Comparison of ENCODE assay signal across 15 mouse cellular contexts in genomic region chr4:7379996-7380395, GRCm38 (mm10).
"Had no signal": no experiment of that assay in that cellular context is flagged by ENCODE, and none has a peak within 500 bp of the region (broad histone marks: within the 10 kb centered on the region; RNA-seq: fewer than 3 reads in every experiment).

No protein-coding gene starts in this region.

- H3K4me1 ChIP-seq: intestine, embryonic 15.5 days; midbrain, embryonic 10.5 days; neural tube, embryonic 12.5 days; stomach, embryonic 15.5 days had no signal

- H3K9me3 ChIP-seq: intestine, embryonic 15.5 days; midbrain, embryonic 10.5 days; neural tube, embryonic 12.5 days; stomach, embryonic 15.5 days had no signal

- H3K4me3 ChIP-seq: intestine, embryonic 15.5 days; layer of hippocampus, adult 2 months; midbrain, embryonic 10.5 days; myocyte; neural tube, embryonic 12.5 days; stomach, embryonic 15.5 days had no signal

- DNase-seq: kidney, adult 8-10 months; kidney, postnatal 10 days; kidney, postnatal 4 days; liver; lung, adult 18-20 months; lung, postnatal 4 days; midbrain, embryonic 14.5 days; thymus, postnatal 36 days had no signal

- H3K27ac ChIP-seq: intestine, embryonic 15.5 days; layer of hippocampus, adult 2 months; liver, embryonic 14.5 days; midbrain, embryonic 10.5 days; neural tube, embryonic 12.5 days; stomach, embryonic 15.5 days had no signal

- H3K9ac ChIP-seq: intestine, embryonic 15.5 days; liver, embryonic 14.5 days; neural tube, embryonic 12.5 days; stomach, embryonic 15.5 days had no signal

- ATAC-seq: intestine, embryonic 15.5 days had no signal

- H3K36me3 ChIP-seq: intestine, embryonic 15.5 days; midbrain, embryonic 10.5 days; neural tube, embryonic 12.5 days; stomach, embryonic 15.5 days had no signal

- H3K4me2 ChIP-seq: intestine, embryonic 15.5 days; neural tube, embryonic 12.5 days; stomach, embryonic 15.5 days had no signal

- H3K27me3 ChIP-seq: intestine, embryonic 15.5 days; neural tube, embryonic 12.5 days; stomach, embryonic 15.5 days had no signal
